Mouse (Mus musculus): ENCODE results near the gene Pdpn. TPM values are rescaled to one million over a fixed set of nuclear protein-coding genes. Genes with fewer than 3 reads are reported as not detected.

Gene Pdpn
- polyA plus RNA-seq, 2 experiments = 0.47 to 1.0 TPM

- H3K27ac ChIP-seq = no peak overlapping the region
- no peaks in the 10 kb centered on the region for H3K27me3 ChIP-seq (ENCODE audit: control insufficient read depth, insufficient read depth, low read length)
- H3K9ac ChIP-seq (replicated peaks) = no peak overlapping the region
- H3K36me3 ChIP-seq (replicated peaks; ENCODE audit: control insufficient read depth, insufficient read depth, low read depth) = no peaks in the 10 kb centered on the region
- DNase-seq (ENCODE audit: low read depth in 3 of 3, low spot score in 3 of 3) = no peak
- no peak overlapping the region for H3K4me3 ChIP-seq (ENCODE audit: insufficient read depth in 1 of 2, low read depth in 2 of 2, low read length in 2 of 2)
- no peak overlapping the region for H3K4me2 ChIP-seq (ENCODE audit: low read depth)
- H3K9me3 ChIP-seq (ENCODE audit: control insufficient read depth, low read length) = no peaks in the 10 kb centered on the region
- WGBS (ENCODE audit: insufficient replicate concordance) = 34% methylated on average over 2 of the region's 2 CpGs
- no peak for ATAC-seq (ENCODE audit: insufficient read depth)
- H3K4me1 ChIP-seq (replicated peaks; ENCODE audit: control insufficient read depth in 2 of 2, insufficient read depth in 2 of 2, low read length in 1 of 2) = no peaks in the 10 kb centered on the region
- TF ChIP-seq CTCF (IDR thresholded peaks at IDR 0.05; ENCODE audit: low read depth) = no peak
- no peak for TF ChIP-seq EP300 (IDR thresholded peaks at IDR 0.05; ENCODE audit: low read depth)
These were observed 36.7 kb upstream of the Pdpn start for GRCm38 (mm10) chr4:143336096-143336495.

GRCm38 (mm10) chr4:143334995-143335394 is 35.6 kb upstream of the Pdpn start:
- Histone ChIP-seq H3K27me3 (ENCODE audit: control insufficient read depth, insufficient read depth, low read length) (no peaks in the 10 kb centered on the region), H3K4me3 (ENCODE audit: insufficient read depth in 1 of 2, low read depth in 2 of 2, low read length in 2 of 2) (no peak overlapping the region), H3K9ac (replicated peaks) (no peak overlapping the region), H3K27ac (no peak overlapping the region), H3K36me3 (replicated peaks; ENCODE audit: control insufficient read depth, insufficient read depth, low read depth) (no peaks in the 10 kb centered on the region), H3K9me3 (ENCODE audit: control insufficient read depth, low read length) (no peaks in the 10 kb centered on the region), H3K4me1 (replicated peaks; ENCODE audit: control insufficient read depth in 2 of 2, insufficient read depth in 2 of 2, low read length in 1 of 2) (no peaks in the 10 kb centered on the region), H3K4me2 (ENCODE audit: low read depth) (no peak overlapping the region)
- no peak for DNase-seq (ENCODE audit: low read depth in 3 of 3, low spot score in 3 of 3)
- no peak for ATAC-seq (ENCODE audit: insufficient read depth)
- TF ChIP-seq CTCF (IDR thresholded peaks at IDR 0.05; ENCODE audit: low read depth) (no peak), EP300 (IDR thresholded peaks at IDR 0.05; ENCODE audit: low read depth) (no peak)
- WGBS (ENCODE audit: insufficient replicate concordance) = 70% methylated on average over 17 of the region's 17 CpGs

GRCm38 (mm10) chr4:143334145-143334544 is 34.8 kb upstream of the Pdpn start:
- 43% methylated on average over 5 of the region's 5 CpGs for WGBS (ENCODE audit: insufficient replicate concordance)
- H3K4me2 ChIP-seq (ENCODE audit: low read depth) = no peak overlapping the region
- no peaks in the 10 kb centered on the region for H3K36me3 ChIP-seq (replicated peaks; ENCODE audit: control insufficient read depth, insufficient read depth, low read depth)
- H3K9ac ChIP-seq (replicated peaks) = no peak overlapping the region
- TF ChIP-seq EP300 (IDR thresholded peaks at IDR 0.05; ENCODE audit: low read depth) = no peak
- no peak for TF ChIP-seq CTCF (IDR thresholded peaks at IDR 0.05; ENCODE audit: low read depth)
- H3K27me3 ChIP-seq (ENCODE audit: control insufficient read depth, insufficient read depth, low read length) = no peaks in the 10 kb centered on the region
- no peak overlapping the region for H3K4me3 ChIP-seq (ENCODE audit: insufficient read depth in 1 of 2, low read depth in 2 of 2, low read length in 2 of 2)
- H3K4me1 ChIP-seq (replicated peaks; ENCODE audit: control insufficient read depth in 2 of 2, insufficient read depth in 2 of 2, low read length in 1 of 2) = no peaks in the 10 kb centered on the region
- no peak overlapping the region for H3K27ac ChIP-seq
- ATAC-seq (ENCODE audit: insufficient read depth) = no peak
- H3K9me3 ChIP-seq (ENCODE audit: control insufficient read depth, low read length) = no peaks in the 10 kb centered on the region
- no peak for DNase-seq (ENCODE audit: low read depth in 3 of 3, low spot score in 3 of 3)

GRCm38 (mm10) chr4:143331787-143332186 is 32.4 kb upstream of the Pdpn start:
- no peaks in the 10 kb centered on the region for H3K4me1 ChIP-seq (replicated peaks; ENCODE audit: control insufficient read depth in 2 of 2, insufficient read depth in 2 of 2, low read length in 1 of 2)
- H3K36me3 ChIP-seq (replicated peaks; ENCODE audit: control insufficient read depth, insufficient read depth, low read depth) = no peaks in the 10 kb centered on the region
- no peak for ATAC-seq (ENCODE audit: insufficient read depth)
- 11% methylated on average over 1 of the region's 1 CpGs for WGBS (ENCODE audit: insufficient replicate concordance)
- no peak for DNase-seq (ENCODE audit: low read depth in 3 of 3, low spot score in 3 of 3)
- no peak overlapping the region for H3K4me3 ChIP-seq (ENCODE audit: insufficient read depth in 1 of 2, low read depth in 2 of 2, low read length in 2 of 2)
- no peak overlapping the region for H3K4me2 ChIP-seq (ENCODE audit: low read depth)
- H3K27me3 ChIP-seq (ENCODE audit: control insufficient read depth, insufficient read depth, low read length) = no peaks in the 10 kb centered on the region
- no peak overlapping the region for H3K9ac ChIP-seq (replicated peaks)
- H3K27ac ChIP-seq = no peak overlapping the region
- H3K9me3 ChIP-seq (ENCODE audit: control insufficient read depth, low read length) = no peaks in the 10 kb centered on the region
- TF ChIP-seq EP300 (IDR thresholded peaks at IDR 0.05; ENCODE audit: low read depth) = no peak
- no peak for TF ChIP-seq CTCF (IDR thresholded peaks at IDR 0.05; ENCODE audit: low read depth)

GRCm38 (mm10) chr4:143330566-143330965 is 31.2 kb upstream of the Pdpn start:
- 41% methylated on average over 9 of the region's 9 CpGs for WGBS (ENCODE audit: insufficient replicate concordance)

More at GRCm38 (mm10) chr4:143330566-143330965, 31.2 kb upstream of the Pdpn start:
- no peaks in the 10 kb centered on the region for H3K9me3 ChIP-seq (ENCODE audit: control insufficient read depth, low read length)
- H3K4me1 ChIP-seq (replicated peaks; ENCODE audit: control insufficient read depth in 2 of 2, insufficient read depth in 2 of 2, low read length in 1 of 2) = no peaks in the 10 kb centered on the region
- H3K36me3 ChIP-seq (replicated peaks; ENCODE audit: control insufficient read depth, insufficient read depth, low read depth) = no peaks in the 10 kb centered on the region
- no peak overlapping the region for H3K27ac ChIP-seq
- no peaks in the 10 kb centered on the region for H3K27me3 ChIP-seq (ENCODE audit: control insufficient read depth, insufficient read depth, low read length)
- no peak for ATAC-seq (ENCODE audit: insufficient read depth)
- DNase-seq (ENCODE audit: low read depth in 3 of 3, low spot score in 3 of 3) = no peak
- H3K9ac ChIP-seq (replicated peaks) = no peak overlapping the region
- H3K4me3 ChIP-seq (ENCODE audit: insufficient read depth in 1 of 2, low read depth in 2 of 2, low read length in 2 of 2) = no peak overlapping the region
- TF ChIP-seq CTCF (IDR thresholded peaks at IDR 0.05; ENCODE audit: low read depth) = no peak
- no peak for TF ChIP-seq EP300 (IDR thresholded peaks at IDR 0.05; ENCODE audit: low read depth)
- H3K4me2 ChIP-seq (ENCODE audit: low read depth) = no peak overlapping the region
